Mouse (Mus musculus): ENCODE data around the gene Wipi1.

DNA sequence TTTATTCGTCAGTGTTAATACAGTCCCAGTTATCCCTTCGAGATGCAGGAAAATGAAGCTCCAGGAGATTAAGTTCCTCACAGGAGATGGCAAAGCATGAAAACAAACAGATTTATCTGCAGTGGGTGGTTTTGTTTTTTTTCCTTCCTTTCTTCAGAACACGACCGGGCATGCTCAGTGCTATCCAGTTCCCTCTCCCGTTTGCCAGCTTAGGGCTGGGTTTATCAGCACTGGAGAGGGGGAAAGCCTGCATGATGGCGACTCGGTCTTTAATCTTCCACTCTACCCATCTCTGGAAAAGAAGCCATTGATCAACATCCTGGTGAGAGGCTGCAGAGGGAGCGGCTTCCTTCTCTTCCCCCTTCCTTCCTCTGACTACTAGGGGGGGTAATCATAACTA lies 37.4 kb upstream of the Wipi1 start, which contains the start of gene Prkar1a:
- TF ChIP-seq REST (IDR thresholded peaks at IDR 0.05; ENCODE audit: insufficient read depth, insufficient read length) (no peak), MAX (IDR thresholded peaks at IDR 0.05; ENCODE audit: low read depth) (no peak)
